Mouse (Mus musculus): ENCODE data around the gene Rnf212b. TPM values are rescaled to one million over a fixed set of nuclear protein-coding genes. Genes with fewer than 3 reads are reported as not detected.

Rnf212b gene
- polyA plus RNA-seq, 1 experiment, result not detected

- no peak for DNase-seq (ENCODE audit: low read depth)
These were observed 17.2 kb upstream of the Rnf212b start for GRCm38 (mm10) chr14:54796760-54797159.

GRCm38 (mm10) chr14:54799686-54800085 lies 14.3 kb upstream of the Rnf212b start:
- DNase-seq (ENCODE audit: low read depth), result no peak

- DNase-seq (ENCODE audit: low read depth), result peak; percentile 30
These were observed 11.5 kb upstream of the Rnf212b start for GRCm38 (mm10) chr14:54802428-54802827.

DNA sequence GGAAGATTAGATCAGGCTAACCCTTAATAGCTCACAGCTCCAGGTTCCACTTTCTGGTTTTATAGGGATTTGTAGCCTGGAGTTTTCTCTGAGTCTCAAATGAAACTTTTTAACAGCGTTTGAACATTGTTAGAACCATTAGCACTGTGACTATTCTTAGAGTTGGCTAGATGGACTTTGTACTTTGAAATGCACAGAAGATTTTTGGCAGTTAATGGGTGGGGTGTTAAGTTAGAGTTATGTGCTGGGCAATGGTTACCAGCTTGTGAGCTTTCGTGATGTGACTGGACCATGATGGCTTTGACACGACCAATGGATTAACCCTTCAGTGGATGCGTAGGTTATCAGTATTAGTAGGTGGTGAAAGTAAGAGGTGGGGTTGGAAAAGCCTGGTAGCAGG lies 7.8 kb upstream of the Rnf212b start:
- DNase-seq (ENCODE audit: low read depth), result no peak

GRCm38 (mm10) chr14:54808718-54809667 lies 4.9 kb upstream of the Rnf212b start:
- peak; percentile 9 for DNase-seq (ENCODE audit: low read depth)

- no peak for DNase-seq (ENCODE audit: low read depth)
These were observed 4.3 kb upstream of the Rnf212b start for GRCm38 (mm10) chr14:54809668-54810033.

- DNase-seq (ENCODE audit: low read depth), result no peak
These were observed 1.8 kb downstream of the Rnf212b start for GRCm38 (mm10) chr14:54815737-54816136.

DNA sequence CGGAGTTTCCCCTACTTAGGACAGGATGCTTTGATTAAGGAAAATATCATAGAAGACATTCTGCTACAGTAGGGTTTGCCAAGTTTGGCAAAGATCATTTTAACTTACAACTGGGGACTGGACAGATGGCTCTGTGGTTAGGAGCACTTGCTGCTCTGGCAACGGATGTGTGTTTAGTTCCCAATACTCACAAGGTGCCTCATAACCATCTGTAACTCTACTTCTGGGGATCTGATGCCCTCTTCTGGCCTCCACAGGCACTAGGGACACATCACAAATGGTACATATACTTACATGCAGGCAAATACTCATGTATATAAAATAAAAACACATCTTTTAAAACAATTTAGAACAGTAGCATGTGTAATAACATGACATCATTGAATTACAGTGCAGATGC lies 3.9 kb downstream of the Rnf212b start:
- DNase-seq (ENCODE audit: low read depth), result no peak

- DNase-seq (ENCODE audit: low read depth), result no peak
These were observed 8.4 kb downstream of the Rnf212b start for GRCm38 (mm10) chr14:54822301-54822700.

DNA sequence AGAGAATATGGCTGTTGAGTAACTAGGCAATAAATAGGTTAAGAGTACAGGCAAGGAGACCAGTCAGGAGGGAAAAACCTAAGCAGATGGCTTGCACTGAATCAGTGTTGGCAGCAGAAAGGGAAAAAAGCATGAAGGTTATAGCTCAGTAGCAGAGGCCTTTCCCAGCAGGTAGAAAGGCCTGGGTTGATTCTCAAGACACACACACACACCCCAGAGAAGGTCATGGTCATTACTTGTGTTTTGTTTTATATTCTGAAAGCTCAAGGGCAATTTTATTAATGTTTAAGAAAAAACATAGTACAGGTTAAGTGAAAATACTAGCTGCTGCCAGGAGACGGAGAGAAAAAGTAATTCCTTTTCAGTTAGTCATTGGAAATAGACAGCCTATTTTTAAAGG lies 9.8 kb downstream of the Rnf212b start:
- DNase-seq (ENCODE audit: low read depth), result no peak

- no peak for DNase-seq (ENCODE audit: low read depth)
These were observed 29.5 kb downstream of the Rnf212b start for GRCm38 (mm10) chr14:54843461-54843860.

GRCm38 (mm10) chr14:54855726-54856125 lies 41.8 kb downstream of the Rnf212b start:
- no peak for DNase-seq (ENCODE audit: low read depth)

GRCm38 (mm10) chr14:54856703-54857102 lies 42.8 kb downstream of the Rnf212b start:
- DNase-seq (ENCODE audit: low read depth), result no peak

- DNase-seq (ENCODE audit: low read depth), result no peak
These were observed 44.0 kb downstream of the Rnf212b start for GRCm38 (mm10) chr14:54857891-54858290.

DNA sequence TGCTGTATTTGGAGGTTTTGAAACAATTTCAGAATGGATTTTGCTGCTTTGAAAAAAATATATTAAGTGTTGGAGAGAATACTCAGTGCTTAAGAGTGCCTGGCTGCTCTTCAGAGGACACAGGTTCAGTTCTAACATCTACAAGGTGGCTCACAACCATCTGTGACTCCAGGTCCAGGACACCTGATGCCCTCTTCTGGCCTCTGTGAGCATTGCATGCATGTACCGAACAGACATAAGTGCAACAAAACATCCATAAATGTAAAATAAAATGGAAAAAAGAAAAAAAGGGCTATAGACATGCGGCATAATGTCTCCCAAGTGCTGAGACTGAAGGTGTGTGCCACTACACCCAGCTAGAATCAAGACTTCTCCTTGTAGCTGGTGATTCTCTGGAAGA lies 46.6 kb downstream of the Rnf212b start:
- DNase-seq (ENCODE audit: low read depth), result no peak

- no peak for DNase-seq (ENCODE audit: low read depth)
These were observed 49.8 kb downstream of the Rnf212b start for GRCm38 (mm10) chr14:54863501-54864312.

DNA sequence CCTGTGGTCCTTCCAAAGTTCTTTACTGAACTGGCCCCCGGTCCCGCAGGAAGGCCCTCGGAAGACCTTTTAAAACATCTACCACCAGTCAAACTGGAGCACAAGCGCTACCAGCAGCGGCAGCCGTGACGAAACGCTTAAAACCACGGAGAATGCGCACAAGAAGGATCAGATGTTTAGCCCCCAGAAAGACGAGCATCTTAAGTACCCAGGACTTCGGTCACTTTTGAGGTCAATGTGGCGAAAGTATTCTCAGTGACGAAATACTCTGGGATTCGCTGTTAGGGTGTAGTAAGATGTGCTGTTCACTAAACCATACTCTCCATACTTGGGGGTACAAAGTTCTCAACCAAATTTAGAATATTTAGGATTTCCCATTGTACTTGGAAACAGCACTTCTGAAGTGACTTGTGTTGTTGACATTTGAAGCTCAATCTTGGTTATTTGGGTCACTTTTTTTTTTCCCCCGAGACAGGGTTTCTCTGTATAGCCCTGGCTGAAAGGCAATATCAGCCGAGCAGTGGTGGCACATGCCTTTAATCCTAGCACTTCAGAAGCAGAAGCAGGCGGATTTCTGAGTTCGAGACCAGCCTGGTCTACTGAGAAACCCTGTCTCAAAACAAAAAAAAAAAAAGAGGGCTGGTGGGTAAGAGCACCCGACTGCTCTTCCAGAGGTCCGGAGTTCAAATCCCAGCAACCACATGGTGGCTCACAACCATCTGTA lies 50.5 kb downstream of the Rnf212b start:
- no peak for DNase-seq (ENCODE audit: low read depth)

GRCm38 (mm10) chr14:54865626-54866025 lies 51.7 kb downstream of the Rnf212b start:
- no peak for DNase-seq (ENCODE audit: low read depth)

- DNase-seq (ENCODE audit: low read depth), result no peak
These were observed 52.3 kb downstream of the Rnf212b start for GRCm38 (mm10) chr14:54866268-54866667.

GRCm38 (mm10) chr14:54866936-54867335 lies 53.0 kb downstream of the Rnf212b start:
- DNase-seq (ENCODE audit: low read depth), result no peak

GRCm38 (mm10) chr14:54868026-54868425 lies 54.1 kb downstream of the Rnf212b start:
- no peak for DNase-seq (ENCODE audit: low read depth)

DNA sequence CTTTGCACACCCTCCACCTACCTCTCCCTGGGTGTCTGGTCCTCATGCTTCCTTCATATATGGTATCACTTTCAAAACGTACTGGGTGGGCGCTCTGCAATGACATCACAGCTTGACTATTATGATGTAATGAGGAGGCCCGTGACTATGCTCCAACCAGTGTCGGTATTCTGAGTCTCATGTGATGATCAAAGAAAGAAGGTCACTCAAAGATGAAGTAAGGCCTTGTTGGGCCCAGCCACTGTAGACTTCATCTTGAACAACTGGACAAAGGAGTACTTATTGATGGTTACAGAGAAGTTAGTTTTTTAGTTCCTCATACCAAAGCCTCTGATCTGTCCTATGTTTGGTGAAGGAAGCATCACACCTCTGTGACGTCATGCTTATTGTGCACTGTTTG lies 56.9 kb downstream of the Rnf212b start, which contains the start of gene Homez:
Homez (minus strand) TSS at position 101 of the 400 bp plus-strand sequence.
- DNase-seq (ENCODE audit: low read depth), result no peak

Measured in gonadal fat pad, adult 2 months (tissue).